23 mouse cellular contexts compared by ENCODE assay signal in genomic region chr17:45696981-45697380, GRCm38 (mm10). TPM values are rescaled to one million over a fixed set of nuclear protein-coding genes. Genes with fewer than 3 reads are reported as not detected.
DNase-seq lines count a peak whose midpoint lies in the region; ATAC-seq and TF ChIP-seq lines count a peak whose summit lies in the region.
"Had no signal": no experiment of that assay in that cellular context is flagged by ENCODE, and none has a peak within 500 bp of the region (broad histone marks: within the 10 kb centered on the region; RNA-seq: fewer than 3 reads in every experiment).

No protein-coding gene starts in this region.

- no peak overlapping the region for H3K4me3 ChIP-seq in gastrocnemius, adult 2 months
- H3K4me3 ChIP-seq in lung, postnatal 0 days (ENCODE audit: low read depth, low read length), result no peak overlapping the region
- H3K4me3 ChIP-seq in embryonic facial prominence, embryonic 14.5 days (ENCODE audit: low read depth, low read length), result no peak overlapping the region
- H3K4me3 ChIP-seq in stomach, postnatal 0 days (ENCODE audit: low read depth, low read length), result no peak overlapping the region
- H3K4me3 ChIP-seq: heart, embryonic 13.5 days; hindbrain, embryonic 15.5 days had no signal

- intact Hi-C loops in gastrocnemius, adult 2 months (cut with DNase I), result no loop called here

- no peaks in the 10 kb centered on the region for H3K27me3 ChIP-seq in lung, postnatal 0 days (replicated peaks; ENCODE audit: insufficient read depth, low read length)
- H3K27me3 ChIP-seq in embryonic facial prominence, embryonic 14.5 days (replicated peaks; ENCODE audit: control insufficient read depth, insufficient read depth, low read length), result no peaks in the 10 kb centered on the region
- H3K27me3 ChIP-seq in stomach, postnatal 0 days (ENCODE audit: control insufficient read depth, insufficient read depth, low read length), result no peaks in the 10 kb centered on the region
- H3K27me3 ChIP-seq: heart, embryonic 13.5 days; hindbrain, embryonic 15.5 days had no signal

- H3K4me2 ChIP-seq in lung, postnatal 0 days (replicated peaks; ENCODE audit: low read depth, low read length), result no peak overlapping the region
- no peak overlapping the region for H3K4me2 ChIP-seq in embryonic facial prominence, embryonic 14.5 days (ENCODE audit: low read depth, low read length)
- no peak overlapping the region for H3K4me2 ChIP-seq in stomach, postnatal 0 days (replicated peaks; ENCODE audit: low read depth)
- H3K4me2 ChIP-seq: heart, embryonic 13.5 days; hindbrain, embryonic 15.5 days had no signal

- no peak for ATAC-seq in lung, postnatal 0 days
- ATAC-seq in embryonic facial prominence, embryonic 14.5 days (ENCODE audit: low read depth), result no peak
- no peak for ATAC-seq in stomach, postnatal 0 days (ENCODE audit: low FRiP score, low TSS enrichment)
- ATAC-seq: forebrain, embryonic 16.5 days; intestine, embryonic 16.5 days had no signal

- 77% methylated on average over 9 of the region's 9 CpGs for WGBS in lung, postnatal 0 days
- WGBS in embryonic facial prominence, embryonic 14.5 days, result 86% methylated on average over 9 of the region's 9 CpGs
- 78% methylated on average over 9 of the region's 9 CpGs for whole genome bisulfite sequencing in stomach, postnatal 0 days

- H3K9ac ChIP-seq in lung, postnatal 0 days (replicated peaks; ENCODE audit: low read depth), result no peak overlapping the region
- no peak overlapping the region for H3K9ac ChIP-seq in embryonic facial prominence, embryonic 14.5 days (ENCODE audit: low read depth, low read length)
- H3K9ac ChIP-seq in stomach, postnatal 0 days (ENCODE audit: low read length), result no peak overlapping the region
- H3K9ac ChIP-seq: heart, embryonic 13.5 days; hindbrain, embryonic 15.5 days had no signal

- TF ChIP-seq CTCF in gastrocnemius, adult 2 months (IDR thresholded peaks at IDR 0.05), result no peak
- no peak for TF ChIP-seq CTCF in lung, postnatal 0 days (IDR thresholded peaks at IDR 0.05)
- no peak for TF ChIP-seq CTCF in stomach, postnatal 0 days (IDR thresholded peaks at IDR 0.05; ENCODE audit: low read depth)

- peak overlapping the region; percentile 35 for H3K27ac ChIP-seq in gastrocnemius, adult 2 months
- H3K27ac ChIP-seq in lung, postnatal 0 days (ENCODE audit: low read length), result peak overlapping the region; percentile 27; the same call in 1 of the 2 replicates
- H3K27ac ChIP-seq in embryonic facial prominence, embryonic 14.5 days (replicated peaks; ENCODE audit: low read depth, low read length), result peak overlapping the region; percentile 28; the same call in 1 of the 2 replicates
- H3K27ac ChIP-seq in stomach, postnatal 0 days (replicated peaks), result peak overlapping the region; percentile 37
- H3K27ac ChIP-seq: heart, embryonic 13.5 days; hindbrain, embryonic 15.5 days had no signal

- peaks cover 17% of the 10 kb centered on the region for H3K4me1 ChIP-seq in lung, postnatal 0 days (ENCODE audit: insufficient read depth, low read depth, low read length)
- no peaks in the 10 kb centered on the region for H3K4me1 ChIP-seq in embryonic facial prominence, embryonic 14.5 days (ENCODE audit: control insufficient read depth, insufficient read depth, low read length)
- peaks cover 2% of the 10 kb centered on the region; the same call in 1 of the 2 replicates for H3K4me1 ChIP-seq in stomach, postnatal 0 days (replicated peaks; ENCODE audit: control insufficient read depth, insufficient read depth)
- H3K4me1 ChIP-seq: hindbrain, embryonic 15.5 days had no signal

- DNase-seq in gastrocnemius, adult 2 months, result no peak
- no peak for DNase-seq in gastrocnemius, adult 18-20 months (ENCODE audit: low spot score)
- no peak for DNase-seq in lung, postnatal 0 days (ENCODE audit: low spot score)
- no peak for DNase-seq in lung, postnatal 25 days (ENCODE audit: low spot score)
- DNase-seq in embryonic facial prominence, embryonic 14.5 days (ENCODE audit: low spot score), result no peak
- no peak for DNase-seq in stomach, postnatal 0 days (ENCODE audit: low spot score)
- no peak for DNase-seq in heart, adult 8-10 months (ENCODE audit: low spot score)
- no peak for DNase-seq in adrenal gland, adult 18-20 months (ENCODE audit: low spot score in 2 of 2)
- DNase-seq: adrenal gland, adult 8-10 months; adrenal gland, postnatal 36 days; cerebellum, adult 2 months; cerebellum, postnatal 10 days; gastrocnemius, postnatal 25 days; heart, postnatal 36 days had no signal

- H3K36me3 ChIP-seq in lung, postnatal 0 days (ENCODE audit: insufficient read depth, low read length), result no peaks in the 10 kb centered on the region
- H3K36me3 ChIP-seq in embryonic facial prominence, embryonic 14.5 days (ENCODE audit: control insufficient read depth, insufficient read depth, low read length), result peaks cover 18% of the 10 kb centered on the region
- no peaks in the 10 kb centered on the region; the same call in 1 of the 2 replicates for H3K36me3 ChIP-seq in stomach, postnatal 0 days (ENCODE audit: control insufficient read depth, insufficient read depth, low read length)

- TF ChIP-seq EP300 in lung, postnatal 0 days (IDR thresholded peaks at IDR 0.05), result no peak
- no peak for TF ChIP-seq EP300 in stomach, postnatal 0 days (optimal IDR thresholded peaks at IDR 0.05)

- no peaks in the 10 kb centered on the region for H3K9me3 ChIP-seq in lung, postnatal 0 days (ENCODE audit: low read length)
- H3K9me3 ChIP-seq in embryonic facial prominence, embryonic 14.5 days (ENCODE audit: control insufficient read depth, low read length), result no peaks in the 10 kb centered on the region
- H3K9me3 ChIP-seq in stomach, postnatal 0 days (ENCODE audit: control insufficient read depth, low read length), result no peaks in the 10 kb centered on the region
- H3K9me3 ChIP-seq: G1E; heart, embryonic 13.5 days; hindbrain, embryonic 15.5 days had no signal

RNA-seq across cellular contexts. Expression of gene Tmem63b, which starts 10.3 kb away (rescaled TPM):
- total RNA-seq in gastrocnemius, adult 2 months (2021), result 10 to 100 TPM; 66.5 to 81.6 TPM
- 10 to 100 TPM; 65.0 to 70.8 TPM for total RNA-seq in gastrocnemius, adult 18-20 months (2021)
- polyA plus RNA-seq in lung, postnatal 0 days (2015; fragmentation: Nextera tagmentation; extraction: Ambion mirVana), result 78.5 and 88.2 TPM in 2 replicates
- polyA plus RNA-seq in embryonic facial prominence, embryonic 14.5 days (2014; fragmentation: Nextera tagmentation; extraction: Ambion mirVana), result 30.4 and 32.9 TPM in 2 replicates
- 40.9 and 45.0 TPM in 2 replicates for polyA plus RNA-seq in stomach, postnatal 0 days (2015; fragmentation: Nextera tagmentation; extraction: Ambion mirVana)
- 10 to 100 TPM; 91.5 to 96.4 (median 93.2) TPM for total RNA-seq in heart, adult 8-10 months (2022)
- 10 to 100 TPM; 41.0 to 41.4 TPM for total RNA-seq in adrenal gland, adult 18-20 months (2021)

RNA-seq across cellular contexts. Expression of gene Mrpl14, which starts 10.9 kb away (rescaled TPM):
- total RNA-seq in gastrocnemius, adult 2 months (2021), result 100 to 1,000 TPM in 1 of 2 experiments, 10 to 100 TPM in 1; 99.5 to 139 TPM
- 100 to 1,000 TPM; 119 to 165 TPM for total RNA-seq in gastrocnemius, adult 18-20 months (2021)
- 224 and 234 TPM in 2 replicates for polyA plus RNA-seq in lung, postnatal 0 days (2015; fragmentation: Nextera tagmentation; extraction: Ambion mirVana)
- polyA plus RNA-seq in embryonic facial prominence, embryonic 14.5 days (2014; fragmentation: Nextera tagmentation; extraction: Ambion mirVana), result 146 and 148 TPM in 2 replicates
- 163 TPM in 2 replicates for polyA plus RNA-seq in stomach, postnatal 0 days (2015; fragmentation: Nextera tagmentation; extraction: Ambion mirVana)
- total RNA-seq in heart, adult 8-10 months (2022), result 100 to 1,000 TPM; 163 to 174 (median 168) TPM
- 100 to 1,000 TPM; 104 to 109 TPM for total RNA-seq in adrenal gland, adult 18-20 months (2021)

RNA-seq across cellular contexts. Expression of gene 1600014C23Rik, which starts 36.7 kb away (rescaled TPM):
- total RNA-seq in gastrocnemius, adult 2 months (2021), result under 1 TPM in 1 of 2 experiments, not detected in 1; 0.50 TPM
- not detected for total RNA-seq in gastrocnemius, adult 18-20 months (2021)
- polyA plus RNA-seq in lung, postnatal 0 days (2015; fragmentation: Nextera tagmentation; extraction: Ambion mirVana), result not detected in 2 replicates
- not detected in 2 replicates for polyA plus RNA-seq in embryonic facial prominence, embryonic 14.5 days (2014; fragmentation: Nextera tagmentation; extraction: Ambion mirVana)
- polyA plus RNA-seq in stomach, postnatal 0 days (2015; fragmentation: Nextera tagmentation; extraction: Ambion mirVana), result not detected in 2 replicates
- total RNA-seq in heart, adult 8-10 months (2022), result 1 to 10 TPM in 1 of 4 experiments, under 1 TPM in 3; 0.56 to 1.2 (median 0.94) TPM
- total RNA-seq in adrenal gland, adult 18-20 months (2021), result not detected
- total RNA-seq: adrenal gland, adult 8-10 months; adrenal gland, postnatal 36 days; gastrocnemius, postnatal 25 days; granulocyte monocyte progenitor cell, adult 5-6 weeks; heart, postnatal 36 days had no signal
- polyA plus RNA-seq: C2C12; cortical plate, adult 2 months had no signal

RNA-seq across cellular contexts. Expression of gene Capn11, which starts 37.9 kb away (rescaled TPM):
- total RNA-seq in gastrocnemius, adult 2 months (2021), result under 1 TPM; 0.59 to 0.98 TPM
- total RNA-seq in gastrocnemius, adult 18-20 months (2021), result under 1 TPM; 0.21 to 0.66 TPM
- 0.08 TPM in 1 of 2 replicates, not detected in the other for polyA plus RNA-seq in lung, postnatal 0 days (2015; fragmentation: Nextera tagmentation; extraction: Ambion mirVana)
- 0.83 TPM in 1 of 2 replicates, not detected in the other for polyA plus RNA-seq in embryonic facial prominence, embryonic 14.5 days (2014; fragmentation: Nextera tagmentation; extraction: Ambion mirVana)
- 0.06 TPM in 2 replicates for polyA plus RNA-seq in stomach, postnatal 0 days (2015; fragmentation: Nextera tagmentation; extraction: Ambion mirVana)
- under 1 TPM in 1 of 4 experiments, not detected in 3; 0.97 TPM for total RNA-seq in heart, adult 8-10 months (2022)
- under 1 TPM; 0.19 to 0.40 TPM for total RNA-seq in adrenal gland, adult 18-20 months (2021)
- total RNA-seq: adrenal gland, postnatal 36 days; G1E; granulocyte monocyte progenitor cell, adult 5-6 weeks; heart, postnatal 36 days had no signal
- polyA plus RNA-seq: G1E; heart, postnatal 0 days had no signal
